Mouse (Mus musculus) liver, adult 2 months (tissue): ENCODE measurements around the gene Gucy2f.
A peak's percentile ranks its signal among the peaks of the same experiment; 100 is the strongest.

Source experiments
- CTCF ChIP-seq: fragments of 200-500 bp; IDR thresholded peaks from 2 replicates; pipeline ENCODE4 v1.5.1; 2011; ENCODE audit warnings: low read depth, low read length, control low read depth
- POLR2A ChIP-seq: fragments of 200-500 bp; IDR thresholded peaks from 2 replicates; pipeline ENCODE4 v1.6.1; 2011; ENCODE audit warnings: low read length, control low read depth; ENCODE audit not compliant: insufficient read depth; ENCODE audit errors: extremely low read depth

DNA sequence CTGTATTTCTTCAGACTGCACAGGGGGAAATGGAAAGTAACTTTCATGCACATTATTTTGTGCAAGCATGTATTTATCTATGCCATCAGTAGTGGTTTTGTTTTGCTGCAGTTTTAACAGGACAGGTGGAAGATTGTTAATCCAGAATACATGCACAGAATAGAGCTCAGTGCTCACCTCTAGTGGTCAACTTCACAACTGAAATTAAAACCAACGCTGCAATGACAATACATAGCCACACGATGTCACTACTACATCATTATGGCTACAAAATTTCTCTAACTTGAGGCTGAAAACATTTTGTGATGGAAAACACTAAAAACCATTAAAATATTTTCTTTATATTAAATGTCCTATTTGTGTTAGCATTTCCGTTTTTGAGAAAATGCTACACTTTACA, 3.6 kb upstream of the Gucy2f start:
- TF ChIP-seq CTCF (peak; percentile 52), POLR2A (no peak)
